Mouse (Mus musculus) brain, embryonic 14.5 days (tissue): ENCODE results near the gene Ttll11.

Experiments used
- CTCF ChIP-seq: fragments of 200-500 bp; IDR thresholded peaks from 2 replicates; pipeline ENCODE4 v1.5.1; 2012; ENCODE audit warnings: inconsistent platforms, mild to moderate bottlenecking, moderate library complexity, borderline replicate concordance; ENCODE audit not compliant: insufficient read depth, insufficient read length; ENCODE audit errors: extremely low read depth
- POLR2A ChIP-seq: fragments of 200-500 bp; IDR thresholded peaks from 2 replicates; pipeline ENCODE4 v1.6.1; 2012; ENCODE audit warnings: mild to moderate bottlenecking, inconsistent platforms, borderline replicate concordance; ENCODE audit not compliant: poor library complexity, insufficient read depth, insufficient read length, severe bottlenecking; ENCODE audit errors: extremely low read depth

DNA sequence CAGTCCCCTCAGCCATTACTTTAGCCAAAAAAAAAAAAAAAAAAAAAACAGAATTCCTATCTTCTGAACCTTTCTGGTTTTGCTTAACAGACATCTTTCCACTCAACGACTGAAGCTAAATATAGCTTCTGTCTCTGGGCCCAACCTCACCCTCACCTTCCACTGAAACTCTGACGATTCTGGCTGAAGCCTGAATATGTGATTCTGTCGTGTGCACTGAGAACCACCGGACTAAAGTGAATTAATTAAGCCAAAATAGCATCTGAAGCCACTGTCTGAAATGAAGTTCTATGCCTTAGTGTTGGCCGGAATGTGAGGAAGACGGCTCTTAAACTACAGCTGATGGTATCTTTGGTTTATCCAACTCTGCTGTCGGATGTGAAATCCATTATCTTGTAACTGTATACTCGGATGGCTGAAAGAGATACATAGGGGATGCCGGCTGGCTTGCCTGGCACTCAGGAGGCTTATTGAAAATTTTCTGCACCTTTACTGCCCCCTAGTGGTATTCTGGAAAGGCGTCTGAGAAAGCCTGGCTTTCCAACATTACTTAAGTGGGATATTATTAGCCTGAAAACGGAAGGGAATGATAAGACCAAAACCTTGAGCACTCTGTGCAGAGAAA lies 73.4 kb downstream of the Ttll11 start:
- TF ChIP-seq CTCF (peak; percentile 81), POLR2A (no peak)
